Mouse (Mus musculus) gastrocnemius, postnatal 4 days (tissue): ENCODE measurements around the gene Nat8f3. TPM values are rescaled to one million over a fixed set of nuclear protein-coding genes. Genes with fewer than 3 reads are reported as not detected.
A peak's percentile ranks its signal among the peaks of the same experiment; 100 is the strongest.
"Not testable (repeated sequence)": the region's sequence is repeated elsewhere in the genome, so short reads cannot be mapped to it uniquely, and the experiment has no call there.

Experiments
- DNase-seq, 2 experiments: peaks; one replicate each; pipeline ENCODE4 v3.0.0; 2021 to 2022; ENCODE audit warnings: low spot score in 2 of 2, mixed read lengths in 2 of 2
- long read RNA-seq, 2 experiments: library from polyadenylated mRNA; stranded (forward); transcript quantifications; one replicate each; pipeline ENCODE4 v2.0.0; 2021
- microRNA-seq: library from miRNA; unstranded; fragments of <30 nt; microRNA quantifications from one replicate; pipeline ENCODE4 v1.2.0, GENCODE M21; 2021
- total RNA-seq, 2 experiments: library from RNA; stranded (reverse); gene quantifications; 2 replicates each; pipeline ENCODE4 v1.2.3; 2021

Gene Nat8f3
- total RNA-seq = under 1 TPM in 1 of 2 experiments, not detected in 1; 0.18 TPM
- long read RNA-seq, experiment 1, partial matches to known transcripts = 0 of 1 reads
- long read RNA-seq, experiment 1, other reads (novel, unspliced or antisense) = 1 of 1 reads
- long read RNA-seq, experiment 2 = 0 reads

DNA sequence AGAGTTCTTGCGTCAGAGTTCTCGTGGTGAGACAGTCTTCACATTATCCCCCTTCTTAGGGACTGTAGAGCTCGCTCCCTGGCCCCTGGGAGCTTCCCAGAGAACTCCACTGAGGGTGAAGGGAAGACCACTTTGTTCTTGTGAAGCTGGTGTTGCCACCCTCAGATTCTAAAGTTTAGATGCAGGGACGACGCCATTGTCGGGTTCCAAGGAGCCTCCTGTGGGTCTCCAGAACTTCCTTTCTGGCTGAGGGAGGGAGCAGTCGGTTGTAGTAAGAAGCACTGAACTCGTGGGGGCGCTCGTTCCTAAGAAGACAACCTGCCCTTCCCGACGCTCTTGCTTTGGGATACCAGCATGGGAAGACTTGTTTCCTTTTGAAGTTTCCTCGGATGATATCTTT, at the start of gene Nat8f3:
TSS of gene Nat8f3 (minus strand) at position 223 of the 400 bp plus-strand sequence.
- DNase-seq = peak in 1 of 2 experiments; percentile 11

DNA sequence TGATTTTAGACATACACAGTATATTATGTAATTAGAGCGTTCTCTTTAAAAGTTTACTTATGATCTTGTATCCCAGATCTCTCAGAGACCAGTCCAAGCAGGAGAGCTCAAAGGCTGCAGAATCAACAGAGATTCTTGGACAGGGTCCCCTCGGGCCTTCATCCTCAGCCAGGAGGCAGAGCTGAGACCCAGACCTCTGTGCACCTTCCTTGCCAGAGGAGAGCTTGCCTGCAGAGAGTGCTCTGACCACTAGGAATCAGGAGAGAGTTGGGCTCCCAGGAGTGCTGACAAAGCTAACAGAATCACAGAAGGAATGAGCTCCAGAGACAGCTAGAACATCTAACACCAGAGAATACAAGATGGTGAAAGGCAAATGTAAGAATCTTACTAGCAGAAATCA, 47.8 kb upstream of the Nat8f3 start:
- no peak for DNase-seq

GRCm38 (mm10) chr6:85810942-85811537, 45.5 kb upstream of the Nat8f3 start:
- not testable (repeated sequence) for DNase-seq

- not testable (repeated sequence) for DNase-seq
Observed at GRCm38 (mm10) chr6:85810514-85810913, 45.0 kb upstream of the Nat8f3 start.

DNA sequence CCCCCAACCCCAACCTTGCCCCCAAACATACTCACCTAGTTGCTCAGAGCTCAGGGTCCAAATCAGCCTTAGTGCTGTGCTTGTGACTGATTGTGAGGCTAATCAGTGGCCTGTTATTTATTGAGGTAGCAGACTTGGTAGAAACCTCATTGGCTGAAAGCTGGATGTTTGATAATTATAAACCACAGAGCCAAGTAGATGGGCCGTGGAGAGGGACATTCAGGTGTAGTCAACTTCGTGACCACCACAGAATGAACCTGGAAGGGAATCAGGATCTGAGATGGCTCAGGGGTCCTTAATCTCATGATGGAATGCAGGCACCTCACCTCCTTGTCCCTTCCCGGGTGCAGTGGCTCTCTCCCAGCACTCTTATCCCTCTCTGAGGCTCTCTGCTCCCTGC, 44.2 kb upstream of the Nat8f3 start:
- DNase-seq = not testable (repeated sequence)

- not testable (repeated sequence) for DNase-seq
Observed at GRCm38 (mm10) chr6:85803180-85803579, 37.6 kb upstream of the Nat8f3 start.

DNA sequence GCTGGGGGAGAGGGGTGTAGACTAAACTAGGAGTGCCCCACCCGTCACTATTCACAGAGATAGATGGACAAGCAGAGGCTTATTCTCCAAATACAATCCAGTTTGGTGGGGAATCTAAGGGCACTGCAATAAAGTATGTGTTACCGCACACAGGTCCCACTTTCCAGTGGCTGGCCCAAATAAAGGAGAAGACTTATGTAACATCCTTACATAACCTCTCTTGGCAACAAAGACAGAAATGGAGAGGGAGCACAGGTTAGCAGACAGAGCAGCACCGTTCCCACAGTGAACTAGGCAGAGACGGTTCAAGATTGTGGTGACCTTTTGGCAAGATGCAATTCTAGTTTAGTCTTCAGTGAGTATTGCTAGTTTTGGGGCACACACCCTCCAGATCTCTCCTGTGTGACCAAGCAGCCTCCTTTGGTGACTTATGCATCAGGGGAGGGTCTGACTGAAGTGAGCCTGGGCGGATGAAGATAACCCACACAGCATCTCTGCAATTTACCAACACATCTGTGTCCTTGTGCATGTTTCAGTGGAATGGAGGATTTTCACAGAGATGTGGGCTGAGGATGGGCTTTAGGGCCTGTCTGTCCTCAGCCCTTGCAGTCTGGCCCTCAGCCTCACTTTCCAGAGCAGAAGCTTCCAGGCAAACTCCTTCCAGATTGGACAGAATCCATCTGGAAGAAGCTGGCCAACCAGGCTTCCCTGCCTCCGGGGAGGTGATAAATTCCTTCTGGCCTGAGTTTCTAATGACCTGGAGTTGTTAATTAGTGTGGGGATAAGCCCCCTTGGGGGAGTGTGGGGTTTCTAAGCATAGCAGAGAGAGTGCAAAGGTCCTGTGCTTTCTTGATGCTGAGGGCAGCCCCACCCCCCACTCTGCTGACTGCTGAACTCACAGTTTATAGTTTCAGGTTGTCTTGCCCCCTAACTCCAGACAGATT, 2.2 kb downstream of the Nat8f3 start:
- DNase-seq = not testable (repeated sequence)

GRCm38 (mm10) chr6:85762678-85763077, 2.9 kb downstream of the Nat8f3 start:
- DNase-seq = not testable (repeated sequence)

GRCm38 (mm10) chr6:85755705-85756249, 9.8 kb downstream of the Nat8f3 start:
- not testable (repeated sequence) for DNase-seq

- DNase-seq = not testable (repeated sequence)
Observed at GRCm38 (mm10) chr6:85713105-85713504, 52.4 kb downstream of the Nat8f3 start, which contains the start of gene Nat8f7. Gene Nat8f7 (minus strand): TSS chr6:85713205.

DNA sequence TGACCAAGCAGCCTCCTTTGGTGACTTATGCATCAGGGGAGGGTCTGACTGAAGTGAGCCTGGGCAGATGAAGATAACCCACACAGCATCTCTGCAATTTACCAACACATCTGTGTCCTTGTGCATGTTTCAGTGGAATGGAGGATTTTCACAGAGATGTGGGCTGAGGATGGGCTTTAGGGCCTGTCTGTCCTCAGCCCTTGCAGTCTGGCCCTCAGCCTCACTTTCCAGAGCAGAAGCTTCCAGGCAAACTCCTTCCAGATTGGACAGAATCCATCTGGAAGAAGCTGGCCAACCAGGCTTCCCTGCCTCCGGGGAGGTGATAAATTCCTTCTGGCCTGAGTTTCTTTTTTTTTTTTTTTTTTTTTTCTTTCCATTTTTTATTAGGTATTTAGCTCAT, 55.9 kb downstream of the Nat8f3 start:
- not testable (repeated sequence) for DNase-seq

- DNase-seq = not testable (repeated sequence)
Observed at GRCm38 (mm10) chr6:85709206-85709605, 56.3 kb downstream of the Nat8f3 start.

GRCm38 (mm10) chr6:85701943-85702342, 63.6 kb downstream of the Nat8f3 start:
- not testable (repeated sequence) for DNase-seq

Small RNAs within 50 kb of the gene (microRNA-seq; reads per million reads assigned to microRNA genes)
- gene Gm27317 (not detected), gene Mir6375 (not detected)

Other genes starting within 250 kb of the Nat8f3 start
- 1 to 10 TPM; 6.1 to 6.5 TPM for gene Alms1, start 178.2 kb downstream of the Nat8f3 start, total RNA-seq
- under 1 TPM in 1 of 2 experiments, not detected in 1; 0.15 TPM for gene Nat8f7, start 52.5 kb downstream of the Nat8f3 start, total RNA-seq
- not detected for gene Nat8f6, start 55.2 kb upstream of the Nat8f3 start, total RNA-seq
- not detected for gene Nat8f5, start 55.2 kb upstream of the Nat8f3 start, total RNA-seq
- gene Nat8, start 66.3 kb upstream of the Nat8f3 start, total RNA-seq = not detected
- under 1 TPM; 0.08 to 0.20 TPM for gene Nat8f2, start 103.4 kb upstream of the Nat8f3 start, total RNA-seq
- 1 to 10 TPM; 1.0 to 1.5 TPM for gene Nat8f4, start 139.1 kb upstream of the Nat8f3 start, total RNA-seq
- gene Tprkb, start 146.1 kb upstream of the Nat8f3 start, total RNA-seq = 10 to 100 TPM; 25.7 to 25.8 TPM
- 1 to 10 TPM; 1.6 to 1.9 TPM for gene Nat8f1, start 149.9 kb upstream of the Nat8f3 start, total RNA-seq
- gene Dusp11, start 195.9 kb upstream of the Nat8f3 start, total RNA-seq = 10 to 100 TPM; 61.6 to 72.7 TPM